Mouse (Mus musculus) spleen, adult 2 months (tissue): ENCODE measurements around the gene Kat2b.

ENCODE experiments used
- CTCF ChIP-seq: fragments of 200-500 bp; IDR thresholded peaks from 2 replicates; pipeline ENCODE4 v1.5.1; 2011; ENCODE audit warnings: mild to moderate bottlenecking, inconsistent platforms; ENCODE audit not compliant: insufficient read depth, insufficient read length, insufficient replicate concordance; ENCODE audit errors: extremely low read depth
- POLR2A ChIP-seq: fragments of 200-500 bp; IDR thresholded peaks from 2 replicates; pipeline ENCODE4 v1.6.1; 2011; ENCODE audit warnings: low read depth, low read length, inconsistent platforms

DNA sequence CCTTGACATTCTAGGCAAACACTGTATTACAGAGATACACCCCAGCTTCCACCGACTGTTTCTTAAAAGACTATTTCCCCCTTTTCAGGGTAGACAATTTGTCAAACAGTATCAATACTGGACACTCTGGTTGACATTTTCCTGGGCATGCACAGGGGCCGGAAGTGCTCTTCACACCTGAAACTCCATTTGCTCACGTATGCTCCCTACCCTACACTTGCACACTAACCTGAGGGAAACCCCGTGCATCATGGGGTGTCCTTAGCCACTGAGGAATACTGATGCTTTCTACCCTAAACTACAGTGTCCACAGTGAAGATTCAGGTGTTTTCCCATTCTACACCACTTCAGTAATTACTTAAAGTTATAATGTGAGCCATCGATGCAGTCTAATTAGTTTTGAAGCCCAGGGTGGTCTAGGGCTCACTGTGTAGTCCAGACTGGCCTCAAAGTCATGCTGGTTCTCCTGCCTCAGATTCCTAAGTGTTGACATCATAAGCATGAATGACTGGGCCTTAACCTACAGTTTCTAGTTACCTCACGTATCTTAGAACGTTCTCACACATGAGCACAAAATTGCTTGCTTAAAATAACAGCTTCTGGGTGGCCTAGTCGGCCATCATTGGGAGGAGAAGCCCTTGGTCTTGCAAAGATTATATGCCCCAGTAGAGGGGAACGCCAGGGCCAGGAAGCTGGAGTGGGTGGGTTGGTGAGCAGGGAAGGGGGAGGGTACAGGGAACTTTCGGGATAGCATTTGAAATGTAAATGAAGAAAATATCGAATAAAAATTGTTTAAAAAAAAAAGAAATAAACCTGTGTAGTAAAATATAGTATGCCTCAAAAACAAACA, 30.5 kb downstream of the Kat2b start:
- TF ChIP-seq POLR2A (no peak), CTCF (no peak)
